Mouse (Mus musculus) G1E (cell line): ENCODE data around the gene 4930507D05Rik.

Experiments
- CTCF ChIP-seq: IDR thresholded peaks from 2 replicates; pipeline ENCODE4 v1.5.1; 2012; ENCODE audit warnings: low read depth, low read length, inconsistent platforms, mixed read lengths
- GATA1 ChIP-seq: IDR thresholded peaks from 2 replicates; pipeline ENCODE4 v1.6.1; 2012; ENCODE audit warnings: borderline replicate concordance, low read length, inconsistent platforms, mixed read lengths

DNA sequence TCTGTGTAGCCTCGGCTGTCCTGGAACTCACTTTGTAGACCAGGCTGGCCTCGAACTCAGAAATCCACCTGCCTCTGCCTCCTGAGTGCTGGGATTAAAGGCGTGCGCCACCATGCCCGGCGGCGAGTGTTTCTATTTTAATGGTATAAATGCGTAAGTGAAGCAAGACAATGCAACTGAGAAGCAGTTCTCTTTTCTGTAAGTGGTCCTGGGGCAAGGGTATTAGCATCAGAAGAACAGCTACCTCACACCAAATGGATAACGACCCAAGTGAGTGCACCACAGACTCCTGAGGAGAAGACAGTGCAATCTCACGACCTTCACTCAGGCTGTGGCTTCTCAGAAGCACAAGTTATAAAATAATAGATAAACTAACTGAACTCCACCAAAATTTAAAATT is 25.7 kb downstream of the 4930507D05Rik start:
- TF ChIP-seq CTCF (no peak), GATA1 (no peak)
